In the genomic region with DNA sequence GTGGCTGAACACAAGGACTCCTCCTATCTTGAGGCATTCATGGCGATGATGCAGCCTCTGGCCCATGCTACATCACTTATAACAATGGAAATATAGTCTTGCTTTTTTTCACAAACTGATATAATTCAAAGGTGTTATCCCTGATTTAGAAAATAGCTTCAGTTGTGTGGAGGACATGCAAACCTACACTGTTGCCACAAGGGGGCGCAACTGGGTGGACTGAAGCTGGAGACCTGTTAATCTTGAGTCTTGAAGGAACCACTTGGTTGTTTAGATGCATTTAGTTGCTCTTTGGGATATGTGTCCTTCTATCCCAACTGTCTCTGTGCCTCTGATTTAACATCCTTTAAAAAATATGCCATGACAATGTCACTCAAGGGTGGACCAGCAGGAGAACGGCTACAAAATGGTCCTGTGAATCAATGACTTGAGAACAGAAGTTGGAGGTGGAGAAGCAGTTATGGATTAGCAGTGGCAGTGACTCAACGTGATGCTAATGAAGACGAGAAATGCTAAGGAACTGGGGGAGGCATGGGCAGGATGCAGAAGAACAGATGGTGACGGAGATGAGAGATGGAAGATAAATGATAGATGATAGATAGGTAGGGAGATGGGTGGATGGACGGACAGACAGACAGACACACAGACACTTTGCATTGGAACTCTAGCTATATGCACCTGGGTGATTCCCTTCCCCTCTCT, we compare ENCODE assay signal across 9 mouse cellular contexts. TPM values are rescaled to one million over a fixed set of nuclear protein-coding genes. Genes with fewer than 3 reads are reported as not detected.
A peak's percentile ranks its signal among the peaks of the same experiment; 100 is the strongest.
DNase-seq lines count a peak whose midpoint lies in the region; ATAC-seq lines count a peak whose summit lies in the region.
"Had no signal": no experiment of that assay in that cellular context is flagged by ENCODE, and none has a peak within 500 bp of the region (broad histone marks: within the 10 kb centered on the region; RNA-seq: fewer than 3 reads in every experiment).

No protein-coding gene starts in this region.

- DNase-seq in adrenal gland, adult 18-20 months (ENCODE audit: low spot score in 2 of 2): peak; percentile 18 to 38
- no peak for DNase-seq in adrenal gland, adult 2 months
- DNase-seq in layer of hippocampus, postnatal 10 days (ENCODE audit: low spot score in 2 of 2): peak; percentile 51 to 57
- no peak for DNase-seq in layer of hippocampus, adult 8-10 months (ENCODE audit: low spot score in 2 of 2)
- DNase-seq in ZHBTc4 (ENCODE audit: low read depth, low spot score): peak; percentile 74
- DNase-seq in limb, embryonic 10.5 days (ENCODE audit: low spot score): peak; percentile 61
- no peak for DNase-seq in forebrain, embryonic 10.5 days (ENCODE audit: extremely low spot score, low spot score)
- DNase-seq: liver, embryonic 13.5 days had no signal

- H3K27me3 ChIP-seq in limb, embryonic 10.5 days (ENCODE audit: low read depth, poor library complexity, severe bottlenecking): peaks cover 7% of the 10 kb centered on the region; the same call in 1 of the 2 replicates
- peaks cover 10% of the 10 kb centered on the region for H3K27me3 ChIP-seq in forebrain, embryonic 10.5 days (ENCODE audit: poor library complexity, severe bottlenecking)
- H3K27me3 ChIP-seq: liver, embryonic 13.5 days had no signal

- 0 out of 2 replicates have a peak, but pooled peaks cover 4% of the 10 kb centered on the region for H3K4me1 ChIP-seq in limb, embryonic 10.5 days
- peaks cover 3% of the 10 kb centered on the region; the same call in 1 of the 2 replicates for H3K4me1 ChIP-seq in forebrain, embryonic 10.5 days
- H3K4me1 ChIP-seq: liver, embryonic 13.5 days had no signal

- ATAC-seq in erythroblast, adult 5-6 weeks (replicated peaks; ENCODE audit: low FRiP score, poor library complexity, severe bottlenecking): no peak

- H3K27ac ChIP-seq in limb, embryonic 10.5 days: no peak overlapping the region
- H3K27ac ChIP-seq in forebrain, embryonic 10.5 days: no peak overlapping the region
- H3K27ac ChIP-seq: liver, embryonic 13.5 days had no signal

- no peaks in the 10 kb centered on the region for H3K9me3 ChIP-seq in limb, embryonic 10.5 days (replicated peaks)
- H3K9me3 ChIP-seq in forebrain, embryonic 10.5 days: no peaks in the 10 kb centered on the region
- H3K9me3 ChIP-seq: liver, embryonic 13.5 days had no signal

- no peak overlapping the region for H3K4me3 ChIP-seq in limb, embryonic 10.5 days
- no peak overlapping the region for H3K4me3 ChIP-seq in forebrain, embryonic 10.5 days
- H3K4me3 ChIP-seq: liver, embryonic 13.5 days had no signal

- H3K36me3 ChIP-seq in limb, embryonic 10.5 days: no peaks in the 10 kb centered on the region
- H3K36me3 ChIP-seq in forebrain, embryonic 10.5 days (replicated peaks): no peaks in the 10 kb centered on the region
- H3K36me3 ChIP-seq: liver, embryonic 13.5 days had no signal

- WGBS in limb, embryonic 10.5 days: 52% methylated on average over 7 of the region's 7 CpGs
- WGBS in forebrain, embryonic 10.5 days: 58% methylated on average over 7 of the region's 7 CpGs

RNA-seq across cellular contexts. Expression of a gene that starts 10.8 kb away (rescaled TPM):
- 1 to 10 TPM; 5.3 to 7.2 TPM for total RNA-seq in adrenal gland, adult 18-20 months (2021)
- 10 to 100 TPM in 1 of 2 experiments, 1 to 10 TPM in 1; 6.0 to 11.4 TPM for total RNA-seq in adrenal gland, adult 2 months (2021)
- polyA plus RNA-seq in adrenal gland, adult 2 months (2012; rRNA removed): 3.9 and 6.2 TPM in 2 replicates
- total RNA-seq in layer of hippocampus, postnatal 10 days (2021): 10 to 100 TPM; 45.9 to 49.3 TPM
- total RNA-seq in layer of hippocampus, adult 8-10 months (2022): 10 to 100 TPM; 61.5 to 90.0 (median 76.4) TPM
- 1.2 and 1.3 TPM in 2 replicates for polyA plus RNA-seq in limb, embryonic 10.5 days (2016; fragmentation: Nextera tagmentation; extraction: Ambion mirVana)
- total RNA-seq in erythroblast, adult 5-6 weeks (2015; ENCODE audit: low replicate concordance): not detected in 2 replicates
- not detected in 2 replicates for total RNA-seq in erythroblast, adult 5-6 weeks (2017; ENCODE audit: low replicate concordance)
- polyA plus RNA-seq in forebrain, embryonic 10.5 days (2016; fragmentation: Nextera tagmentation; extraction: Ambion mirVana): 1.2 and 1.4 TPM in 2 replicates

RNA-seq across cellular contexts. Expression of a gene that starts 54.5 kb away (rescaled TPM):
- 10 to 100 TPM; 13.2 to 14.3 TPM for total RNA-seq in adrenal gland, adult 18-20 months (2021)
- 10 to 100 TPM; 10.4 to 18.6 TPM for total RNA-seq in adrenal gland, adult 2 months (2021)
- polyA plus RNA-seq in adrenal gland, adult 2 months (2012; rRNA removed): 16.4 and 19.5 TPM in 2 replicates
- total RNA-seq in layer of hippocampus, postnatal 10 days (2021): 1 to 10 TPM; 4.0 TPM
- total RNA-seq in layer of hippocampus, adult 8-10 months (2022): 1 to 10 TPM; 3.4 to 7.7 (median 4.9) TPM
- 1.4 and 1.8 TPM in 2 replicates for polyA plus RNA-seq in limb, embryonic 10.5 days (2016; fragmentation: Nextera tagmentation; extraction: Ambion mirVana)
- 5.0 and 5.6 TPM in 2 replicates for total RNA-seq in erythroblast, adult 5-6 weeks (2015; ENCODE audit: low replicate concordance)
- 5.5 and 6.6 TPM in 2 replicates for total RNA-seq in erythroblast, adult 5-6 weeks (2017; ENCODE audit: low replicate concordance)
- 0.82 and 0.95 TPM in 2 replicates for polyA plus RNA-seq in forebrain, embryonic 10.5 days (2016; fragmentation: Nextera tagmentation; extraction: Ambion mirVana)

Comparison
In these comparisons a context has a peak if more than half of its experiments do, and no peak if none do; other contexts are left out.
1. DNase-seq: peak in adrenal gland, adult 18-20 months (2 of 2), layer of hippocampus, postnatal 10 days (2 of 2), ZHBTc4 (single experiment) and limb, embryonic 10.5 days (single experiment); none in adrenal gland, adult 2 months (single experiment), layer of hippocampus, adult 8-10 months (0 of 2) and forebrain, embryonic 10.5 days (single experiment).
2. RNA of a gene that starts 10.8 kb away (total RNA-seq): 61.5 to 90.0 TPM in layer of hippocampus, adult 8-10 months, 45.9 to 49.3 TPM in layer of hippocampus, postnatal 10 days, 6.0 to 11.4 TPM in adrenal gland, adult 2 months and 5.3 to 7.2 TPM in adrenal gland, adult 18-20 months; not detected in erythroblast, adult 5-6 weeks; every median in the first group is over 4 times any median in the second.